Mouse (Mus musculus) lung, postnatal 0 days (tissue): ENCODE data around the gene Cul3. TPM values are rescaled to one million over a fixed set of nuclear protein-coding genes. Genes with fewer than 3 reads are reported as not detected.
"Not testable (repeated sequence)": the region's sequence is repeated elsewhere in the genome, so short reads cannot be mapped to it uniquely, and the experiment has no call there.

Source experiments
- ATAC-seq: fragments of 200-750 bp; cut with Nextera tagmentation; 2 replicates; pipeline ENCODE4 v1.8.0; 2017; ENCODE audit warnings: moderate library complexity
- DNase-seq: peaks from one replicate; pipeline ENCODE4 v3.0.0-alpha.2; 2016; ENCODE audit warnings: low spot score
- H3K27ac ChIP-seq: fragments of 300-500 bp; sonication (generic); 2 replicates; pipeline ENCODE4 v1.5.1; 2014; ENCODE audit warnings: antibody characterized with exemption, mild to moderate bottlenecking, low read length, mixed read lengths
- H3K27me3 ChIP-seq: fragments of 300-500 bp; sonication (generic); replicated peaks from 2 replicates; pipeline ENCODE4 v1.6.1; 2014; ENCODE audit warnings: low read length, mixed read lengths; ENCODE audit not compliant: insufficient read depth
- H3K36me3 ChIP-seq: fragments of 300-500 bp; sonication (generic); 2 replicates; pipeline ENCODE4 v1.6.1; 2014; ENCODE audit warnings: low read length, mixed read lengths; ENCODE audit not compliant: insufficient read depth
- H3K4me1 ChIP-seq: fragments of 300-500 bp; sonication (generic); 2 replicates; pipeline ENCODE4 v1.6.1; 2014; ENCODE audit warnings: antibody characterized with exemption, low read depth, low read length, mixed read lengths; ENCODE audit not compliant: insufficient read depth
- H3K4me2 ChIP-seq: fragments of 300-500 bp; sonication (generic); replicated peaks from 2 replicates; pipeline ENCODE4 v1.6.1; 2014; ENCODE audit warnings: low read depth, mild to moderate bottlenecking, low read length, moderate library complexity, mixed read lengths
- H3K4me3 ChIP-seq: fragments of 300-500 bp; sonication (generic); 2 replicates; pipeline ENCODE4 v1.5.1; 2014; ENCODE audit warnings: low read depth, low read length
- H3K9ac ChIP-seq: fragments of 300-500 bp; sonication (generic); replicated peaks from 2 replicates; pipeline ENCODE4 v1.6.1; 2014; ENCODE audit warnings: low read depth, mild to moderate bottlenecking
- H3K9me3 ChIP-seq: fragments of 300-500 bp; sonication (generic); 2 replicates; pipeline ENCODE4 v1.6.1; 2016; ENCODE audit warnings: low read length, mixed read lengths
- CTCF ChIP-seq: IDR thresholded peaks from 2 replicates; pipeline ENCODE4 v1.5.1; 2016; ENCODE audit warnings: antibody characterized with exemption, mild to moderate bottlenecking
- EP300 ChIP-seq: IDR thresholded peaks from 2 replicates; pipeline ENCODE4 v1.6.1; 2016; ENCODE audit warnings: antibody characterized with exemption, mild to moderate bottlenecking, control low read depth
- WGBS: fragments of 180-500 bp; shearing (Covaris S2); extraction: QIAGEN DNeasy Blood & Tissue Kit; methylation state at CpG from one replicate; pipeline ENCODE4 v1.1.7; 2014; 5-methylcytosine and 5-hydroxymethylcytosine counted together
- polyA plus RNA-seq: library from polyadenylated mRNA; unstranded; fragments of >200 nt; fragmentation: Nextera tagmentation; extraction: Ambion mirVana; gene quantifications from 2 replicates; pipeline ENCODE4 v1.2.1, GENCODE M21; 2015

Gene Cul3
- polyA plus RNA-seq, 1 experiment from 2014 or later, result 33.8 TPM

GRCm38 (mm10) chr1:80371189-80371889, 31.1 kb upstream of the Cul3 start:
- H3K36me3 ChIP-seq, result no peaks in the 10 kb centered on the region

GRCm38 (mm10) chr1:80363486-80363885, 23.2 kb upstream of the Cul3 start:
- Histone ChIP-seq H3K9me3 (no peaks in the 10 kb centered on the region), H3K27me3 (no peaks in the 10 kb centered on the region), H3K4me3 (no peak overlapping the region), H3K27ac (no peak overlapping the region), H3K9ac (no peak overlapping the region), H3K4me2 (no peak overlapping the region), H3K4me1 (no peaks in the 10 kb centered on the region), H3K36me3 (no peaks in the 10 kb centered on the region)
- TF ChIP-seq CTCF (no peak), EP300 (no peak)
- no peak for DNase-seq
- ATAC-seq, result no peak
- WGBS, result 92% methylated on average over 8 of the region's 8 CpGs

More at GRCm38 (mm10) chr1:80371189-80371889, 31.1 kb upstream of the Cul3 start:
- TF ChIP-seq CTCF, result no peak
- no peak for TF ChIP-seq EP300
- ATAC-seq (no peak), DNase-seq (no peak)
- Histone ChIP-seq H3K4me1 (no peaks in the 10 kb centered on the region), H3K9ac (no peak overlapping the region), H3K4me3 (no peak overlapping the region), H3K9me3 (no peaks in the 10 kb centered on the region), H3K27me3 (no peaks in the 10 kb centered on the region), H3K4me2 (no peak overlapping the region), H3K27ac (no peak overlapping the region)
- 93% methylated on average over 3 of the region's 3 CpGs for WGBS

- no peak overlapping the region for H3K27ac ChIP-seq
- no peak overlapping the region for H3K9ac ChIP-seq
- no peaks in the 10 kb centered on the region for H3K36me3 ChIP-seq
- H3K27me3 ChIP-seq, result no peaks in the 10 kb centered on the region
- TF ChIP-seq CTCF (no peak), EP300 (no peak)
- DNase-seq, result no peak
- no peak overlapping the region for H3K4me2 ChIP-seq
- H3K4me3 ChIP-seq, result no peak overlapping the region
- no peaks in the 10 kb centered on the region for H3K4me1 ChIP-seq
- no peaks in the 10 kb centered on the region for H3K9me3 ChIP-seq
- no peak for ATAC-seq
- WGBS, result 68% methylated on average over 2 of the region's 2 CpGs
Measured at GRCm38 (mm10) chr1:80362946-80363345, 22.7 kb upstream of the Cul3 start.

- Histone ChIP-seq H3K9ac (no peak overlapping the region), H3K36me3 (no peaks in the 10 kb centered on the region), H3K4me3 (no peak overlapping the region), H3K27ac (no peak overlapping the region), H3K27me3 (no peaks in the 10 kb centered on the region), H3K4me2 (no peak overlapping the region), H3K9me3 (no peaks in the 10 kb centered on the region), H3K4me1 (no peaks in the 10 kb centered on the region)
- ATAC-seq (no peak), DNase-seq (no peak)
- no peak for TF ChIP-seq CTCF
- WGBS, result 57% methylated on average over 2 of the region's 2 CpGs
Measured at GRCm38 (mm10) chr1:80362400-80362799, 22.1 kb upstream of the Cul3 start.

GRCm38 (mm10) chr1:80361771-80362170, 21.5 kb upstream of the Cul3 start:
- not testable (repeated sequence) for H3K27me3 ChIP-seq, H3K4me1 ChIP-seq, DNase-seq, H3K4me2 ChIP-seq, H3K27ac ChIP-seq, ATAC-seq, H3K9me3 ChIP-seq, H3K36me3 ChIP-seq, H3K9ac ChIP-seq, H3K4me3 ChIP-seq
- 69% methylated on average over 2 of the region's 2 CpGs for WGBS

GRCm38 (mm10) chr1:80360038-80360608, 19.8 kb upstream of the Cul3 start:
- no peaks in the 10 kb centered on the region for H3K36me3 ChIP-seq
- H3K4me2 ChIP-seq, result no peak overlapping the region
- TF ChIP-seq CTCF (no peak), EP300 (no peak)
- H3K9ac ChIP-seq, result no peak overlapping the region
- H3K9me3 ChIP-seq, result no peaks in the 10 kb centered on the region
- ATAC-seq (no peak), DNase-seq (no peak)
- WGBS, result 24% methylated on average over 4 of the region's 4 CpGs
- H3K27me3 ChIP-seq, result no peaks in the 10 kb centered on the region
- H3K4me1 ChIP-seq, result no peaks in the 10 kb centered on the region
- no peak overlapping the region for H3K27ac ChIP-seq
- no peak overlapping the region for H3K4me3 ChIP-seq
